Mouse (Mus musculus): ENCODE data around the gene Rps19. TPM values are rescaled to one million over a fixed set of nuclear protein-coding genes. Genes with fewer than 3 reads are reported as not detected.

Rps19 gene
- polyA plus RNA-seq, 1 experiment from 2014 or later = 1,579 TPM

GRCm38 (mm10) chr7:24902264-24902629 lies 18.1 kb downstream of the Rps19 start:
- Histone ChIP-seq H3K9me3 (replicated peaks; ENCODE audit: control insufficient read depth, low read length) (no peaks in the 10 kb centered on the region), H3K36me3 (ENCODE audit: control insufficient read depth, insufficient read depth, low read length) (no peaks in the 10 kb centered on the region), H3K4me2 (peak overlapping the region; percentile 75), H3K4me1 (ENCODE audit: control insufficient read depth, insufficient read depth, low read length) (peaks cover 32% of the 10 kb centered on the region), H3K27me3 (ENCODE audit: control insufficient read depth, insufficient read depth, low read length) (no peaks in the 10 kb centered on the region), H3K27ac (ENCODE audit: low read depth, low read length) (peak overlapping the region; percentile 91), H3K4me3 (ENCODE audit: low read depth, low read length) (peak overlapping the region; percentile 77), H3K9ac (ENCODE audit: low read depth, low read length) (peak overlapping the region; percentile 86)
- no peak for ATAC-seq (replicated peaks; ENCODE audit: insufficient number of reproducible peaks, low FRiP score, low TSS enrichment)
- 44% methylated on average over 2 of the region's 2 CpGs for WGBS (ENCODE audit: insufficient replicate concordance)

- peak; percentile 41 for ATAC-seq (replicated peaks; ENCODE audit: insufficient number of reproducible peaks, low FRiP score, low TSS enrichment)
- peak within 1 kb of the TSS; percentile 86 for H3K9ac ChIP-seq (ENCODE audit: low read depth, low read length)
- 5% methylated on average over 48 of the region's 68 CpGs for WGBS (ENCODE audit: insufficient replicate concordance)
- peaks cover 37% of the 10 kb centered on the region for H3K4me1 ChIP-seq (ENCODE audit: control insufficient read depth, insufficient read depth, low read length)
- no peaks in the 10 kb centered on the region for H3K27me3 ChIP-seq (ENCODE audit: control insufficient read depth, insufficient read depth, low read length)
- H3K4me2 ChIP-seq = peak within 1 kb of the TSS; percentile 75
- peak within 1 kb of the TSS; percentile 91 for H3K27ac ChIP-seq (ENCODE audit: low read depth, low read length)
- no peaks in the 10 kb centered on the region for H3K36me3 ChIP-seq (ENCODE audit: control insufficient read depth, insufficient read depth, low read length)
- H3K4me3 ChIP-seq (ENCODE audit: low read depth, low read length) = peak within 1 kb of the TSS; percentile 77
- H3K9me3 ChIP-seq (replicated peaks; ENCODE audit: control insufficient read depth, low read length) = no peaks in the 10 kb centered on the region
Measured at GRCm38 (mm10) chr7:24902630-24903443, 18.7 kb downstream of the Rps19 start, which contains the start of gene Arhgef1. Gene Arhgef1, plus strand, starts transcription at chr7:24902912.

GRCm38 (mm10) chr7:24903444-24903825 lies 19.3 kb downstream of the Rps19 start:
- Histone ChIP-seq H3K36me3 (ENCODE audit: control insufficient read depth, insufficient read depth, low read length) (no peaks in the 10 kb centered on the region), H3K4me2 (peak overlapping the region; percentile 75), H3K27me3 (ENCODE audit: control insufficient read depth, insufficient read depth, low read length) (no peaks in the 10 kb centered on the region), H3K9ac (ENCODE audit: low read depth, low read length) (peak overlapping the region; percentile 86), H3K4me3 (ENCODE audit: low read depth, low read length) (peak overlapping the region; percentile 77), H3K27ac (ENCODE audit: low read depth, low read length) (peak overlapping the region; percentile 91), H3K4me1 (ENCODE audit: control insufficient read depth, insufficient read depth, low read length) (peaks cover 37% of the 10 kb centered on the region), H3K9me3 (replicated peaks; ENCODE audit: control insufficient read depth, low read length) (no peaks in the 10 kb centered on the region)
- 29% methylated on average over 10 of the region's 10 CpGs for WGBS (ENCODE audit: insufficient replicate concordance)
- no peak for ATAC-seq (replicated peaks; ENCODE audit: insufficient number of reproducible peaks, low FRiP score, low TSS enrichment)

GRCm38 (mm10) chr7:24904070-24904483 lies 19.9 kb downstream of the Rps19 start:
- Histone ChIP-seq H3K4me1 (ENCODE audit: control insufficient read depth, insufficient read depth, low read length) (peaks cover 37% of the 10 kb centered on the region), H3K9ac (ENCODE audit: low read depth, low read length) (peak overlapping the region; percentile 86), H3K36me3 (ENCODE audit: control insufficient read depth, insufficient read depth, low read length) (no peaks in the 10 kb centered on the region), H3K4me3 (ENCODE audit: low read depth, low read length) (peak overlapping the region; percentile 77), H3K27me3 (ENCODE audit: control insufficient read depth, insufficient read depth, low read length) (no peaks in the 10 kb centered on the region), H3K9me3 (replicated peaks; ENCODE audit: control insufficient read depth, low read length) (no peaks in the 10 kb centered on the region), H3K27ac (ENCODE audit: low read depth, low read length) (peak overlapping the region; percentile 62), H3K4me2 (peak overlapping the region; percentile 75)
- peak; percentile 93 for ATAC-seq (replicated peaks; ENCODE audit: insufficient number of reproducible peaks, low FRiP score, low TSS enrichment)
- WGBS (ENCODE audit: insufficient replicate concordance) = under 1% methylated on average over 30 of the region's 30 CpGs

- ATAC-seq (replicated peaks; ENCODE audit: insufficient number of reproducible peaks, low FRiP score, low TSS enrichment) = no peak
- peak overlapping the region; percentile 62 for H3K27ac ChIP-seq (ENCODE audit: low read depth, low read length)
Measured at GRCm38 (mm10) chr7:24904936-24905335, 20.8 kb downstream of the Rps19 start.

GRCm38 (mm10) chr7:24906551-24906950 lies 22.4 kb downstream of the Rps19 start:
- Histone ChIP-seq H3K9ac (ENCODE audit: low read depth, low read length) (no peak overlapping the region), H3K27me3 (ENCODE audit: control insufficient read depth, insufficient read depth, low read length) (no peaks in the 10 kb centered on the region), H3K36me3 (ENCODE audit: control insufficient read depth, insufficient read depth, low read length) (no peaks in the 10 kb centered on the region), H3K4me3 (ENCODE audit: low read depth, low read length) (no peak overlapping the region), H3K27ac (ENCODE audit: low read depth, low read length) (no peak overlapping the region), H3K4me1 (ENCODE audit: control insufficient read depth, insufficient read depth, low read length) (peaks cover 37% of the 10 kb centered on the region), H3K9me3 (replicated peaks; ENCODE audit: control insufficient read depth, low read length) (no peaks in the 10 kb centered on the region), H3K4me2 (peak overlapping the region; percentile 15)
- 18% methylated on average over 6 of the region's 6 CpGs for WGBS (ENCODE audit: insufficient replicate concordance)
- no peak for ATAC-seq (replicated peaks; ENCODE audit: insufficient number of reproducible peaks, low FRiP score, low TSS enrichment)

More at GRCm38 (mm10) chr7:24904936-24905335, 20.8 kb downstream of the Rps19 start:
- Histone ChIP-seq H3K9ac (ENCODE audit: low read depth, low read length) (peak overlapping the region; percentile 79), H3K9me3 (replicated peaks; ENCODE audit: control insufficient read depth, low read length) (no peaks in the 10 kb centered on the region), H3K27me3 (ENCODE audit: control insufficient read depth, insufficient read depth, low read length) (no peaks in the 10 kb centered on the region), H3K4me2 (peak overlapping the region; percentile 75), H3K4me3 (ENCODE audit: low read depth, low read length) (peak overlapping the region; percentile 77), H3K36me3 (ENCODE audit: control insufficient read depth, insufficient read depth, low read length) (no peaks in the 10 kb centered on the region), H3K4me1 (ENCODE audit: control insufficient read depth, insufficient read depth, low read length) (peaks cover 37% of the 10 kb centered on the region)
- WGBS (ENCODE audit: insufficient replicate concordance) = 9% methylated on average over 3 of the region's 3 CpGs

GRCm38 (mm10) chr7:24907211-24907748 lies 23.1 kb downstream of the Rps19 start:
- Histone ChIP-seq H3K4me1 (ENCODE audit: control insufficient read depth, insufficient read depth, low read length) (peaks cover 31% of the 10 kb centered on the region), H3K36me3 (ENCODE audit: control insufficient read depth, insufficient read depth, low read length) (no peaks in the 10 kb centered on the region), H3K4me2 (peak overlapping the region; percentile 15; the same call in 1 of the 2 replicates), H3K9ac (ENCODE audit: low read depth, low read length) (no peak overlapping the region), H3K27me3 (ENCODE audit: control insufficient read depth, insufficient read depth, low read length) (no peaks in the 10 kb centered on the region), H3K9me3 (replicated peaks; ENCODE audit: control insufficient read depth, low read length) (no peaks in the 10 kb centered on the region), H3K4me3 (ENCODE audit: low read depth, low read length) (no peak overlapping the region), H3K27ac (ENCODE audit: low read depth, low read length) (no peak overlapping the region)
- WGBS (ENCODE audit: insufficient replicate concordance) = 29% methylated on average over 13 of the region's 13 CpGs
- no peak for ATAC-seq (replicated peaks; ENCODE audit: insufficient number of reproducible peaks, low FRiP score, low TSS enrichment)

- H3K4me3 ChIP-seq (ENCODE audit: low read depth, low read length) = no peak overlapping the region
- H3K27ac ChIP-seq (ENCODE audit: low read depth, low read length) = no peak overlapping the region
- no peak overlapping the region for H3K9ac ChIP-seq (ENCODE audit: low read depth, low read length)
- 94% methylated on average over 14 of the region's 14 CpGs for WGBS (ENCODE audit: insufficient replicate concordance)
- peaks cover 3% of the 10 kb centered on the region; the same call in 1 of the 2 replicates for H3K4me1 ChIP-seq (ENCODE audit: control insufficient read depth, insufficient read depth, low read length)
- ATAC-seq (replicated peaks; ENCODE audit: insufficient number of reproducible peaks, low FRiP score, low TSS enrichment) = no peak
- H3K9me3 ChIP-seq (replicated peaks; ENCODE audit: control insufficient read depth, low read length) = no peaks in the 10 kb centered on the region
- H3K4me2 ChIP-seq = no peak overlapping the region
- peaks cover 11% of the 10 kb centered on the region for H3K36me3 ChIP-seq (ENCODE audit: control insufficient read depth, insufficient read depth, low read length)
- no peaks in the 10 kb centered on the region for H3K27me3 ChIP-seq (ENCODE audit: control insufficient read depth, insufficient read depth, low read length)
Measured at GRCm38 (mm10) chr7:24912480-24912879, 28.3 kb downstream of the Rps19 start.

Measured in heart, embryonic 11.5 days (tissue).